Mouse (Mus musculus): ENCODE measurements at regions not wholly inside any gene's neighbourhood (a gene's known extent, or its start where the extent isn't known, plus 50 kb on each side); places are given as distances from the start of the nearest gene placed in this dataset.

GRCm38 (mm10) chr15:42328535-42328934 is 2194.4 kb downstream of the 9330182O14Rik start:
- Histone ChIP-seq H3K9ac (no peak overlapping the region), H3K36me3 (no peaks in the 10 kb centered on the region), H3K4me1 (peaks cover 5% of the 10 kb centered on the region; the same call in 1 of the 2 replicates), H3K9me3 (replicated peaks) (no peaks in the 10 kb centered on the region), H3K4me2 (replicated peaks) (no peak overlapping the region), H3K27ac (no peak overlapping the region), H3K27me3 (no peaks in the 10 kb centered on the region), H3K4me3 (no peak overlapping the region)
- 85% methylated on average over 6 of the region's 6 CpGs for WGBS
- ATAC-seq (ENCODE audit: low FRiP score), result no peak

GRCm38 (mm10) chr15:42329742-42330141 is 2195.6 kb downstream of the 9330182O14Rik start:
- WGBS, result 75% methylated on average over 4 of the region's 4 CpGs
- ATAC-seq (ENCODE audit: low FRiP score), result no peak

GRCm38 (mm10) chr15:42333642-42334041 is 2199.5 kb downstream of the 9330182O14Rik start:
- H3K4me2 ChIP-seq (replicated peaks), result no peak overlapping the region
- H3K36me3 ChIP-seq, result no peaks in the 10 kb centered on the region
- H3K27me3 ChIP-seq, result no peaks in the 10 kb centered on the region
- H3K4me1 ChIP-seq, result no peaks in the 10 kb centered on the region
- WGBS, result 88% methylated on average over 6 of the region's 6 CpGs
- no peak overlapping the region for H3K4me3 ChIP-seq
- no peaks in the 10 kb centered on the region for H3K9me3 ChIP-seq (replicated peaks)
- H3K9ac ChIP-seq, result no peak overlapping the region
- H3K27ac ChIP-seq, result no peak overlapping the region
- ATAC-seq (ENCODE audit: low FRiP score), result no peak

More at GRCm38 (mm10) chr15:42329742-42330141, 2195.6 kb downstream of the 9330182O14Rik start:
- no peak overlapping the region for H3K4me2 ChIP-seq (replicated peaks)
- no peaks in the 10 kb centered on the region for H3K27me3 ChIP-seq
- no peak overlapping the region for H3K9ac ChIP-seq
- H3K27ac ChIP-seq, result no peak overlapping the region
- H3K4me1 ChIP-seq, result peaks cover 5% of the 10 kb centered on the region; the same call in 1 of the 2 replicates
- no peak overlapping the region for H3K4me3 ChIP-seq
- no peaks in the 10 kb centered on the region for H3K36me3 ChIP-seq
- no peaks in the 10 kb centered on the region for H3K9me3 ChIP-seq (replicated peaks)

GRCm38 (mm10) chr15:42346131-42346530 is 2212.0 kb downstream of the 9330182O14Rik start:
- Histone ChIP-seq H3K36me3 (no peaks in the 10 kb centered on the region), H3K9me3 (replicated peaks) (no peaks in the 10 kb centered on the region), H3K27me3 (no peaks in the 10 kb centered on the region), H3K9ac (no peak overlapping the region), H3K4me3 (no peak overlapping the region), H3K27ac (no peak overlapping the region), H3K4me1 (no peaks in the 10 kb centered on the region), H3K4me2 (replicated peaks) (no peak overlapping the region)
- ATAC-seq (ENCODE audit: low FRiP score), result no peak
- WGBS, result 92% methylated on average over 3 of the region's 3 CpGs

GRCm38 (mm10) chr15:42361871-42362270 is 2227.7 kb downstream of the 9330182O14Rik start:
- no peaks in the 10 kb centered on the region for H3K9me3 ChIP-seq (replicated peaks)
- no peak for ATAC-seq (ENCODE audit: low FRiP score)
- H3K9ac ChIP-seq, result no peak overlapping the region
- H3K36me3 ChIP-seq, result no peaks in the 10 kb centered on the region
- no peaks in the 10 kb centered on the region for H3K4me1 ChIP-seq
- H3K4me3 ChIP-seq, result no peak overlapping the region
- no peaks in the 10 kb centered on the region for H3K27me3 ChIP-seq
- H3K27ac ChIP-seq, result no peak overlapping the region
- H3K4me2 ChIP-seq (replicated peaks), result no peak overlapping the region

- ATAC-seq (ENCODE audit: low FRiP score), result no peak
- H3K4me2 ChIP-seq (replicated peaks), result no peak overlapping the region
- H3K36me3 ChIP-seq, result no peaks in the 10 kb centered on the region
- no peaks in the 10 kb centered on the region for H3K9me3 ChIP-seq (replicated peaks)
- no peaks in the 10 kb centered on the region for H3K27me3 ChIP-seq
- 88% methylated on average over 1 of the region's 1 CpGs for WGBS
- no peak overlapping the region for H3K9ac ChIP-seq
- no peak overlapping the region for H3K4me3 ChIP-seq
- no peak overlapping the region for H3K27ac ChIP-seq
- H3K4me1 ChIP-seq, result no peaks in the 10 kb centered on the region
Measured at GRCm38 (mm10) chr15:42364979-42365378, 2230.8 kb downstream of the 9330182O14Rik start.

GRCm38 (mm10) chr15:42366796-42367195 is 2232.6 kb downstream of the 9330182O14Rik start:
- Histone ChIP-seq H3K27me3 (no peaks in the 10 kb centered on the region), H3K9ac (no peak overlapping the region), H3K9me3 (replicated peaks) (no peaks in the 10 kb centered on the region), H3K27ac (no peak overlapping the region), H3K4me3 (no peak overlapping the region), H3K4me1 (no peaks in the 10 kb centered on the region), H3K36me3 (no peaks in the 10 kb centered on the region), H3K4me2 (replicated peaks) (no peak overlapping the region)
- no peak for ATAC-seq (ENCODE audit: low FRiP score)
- 49% methylated on average over 3 of the region's 3 CpGs for WGBS

- H3K4me3 ChIP-seq, result no peak overlapping the region
- no peak overlapping the region for H3K9ac ChIP-seq
- no peaks in the 10 kb centered on the region for H3K27me3 ChIP-seq
- H3K4me2 ChIP-seq (replicated peaks), result no peak overlapping the region
- H3K4me1 ChIP-seq, result no peaks in the 10 kb centered on the region
- H3K27ac ChIP-seq, result no peak overlapping the region
- no peaks in the 10 kb centered on the region for H3K9me3 ChIP-seq (replicated peaks)
- ATAC-seq (ENCODE audit: low FRiP score), result no peak
- no peaks in the 10 kb centered on the region for H3K36me3 ChIP-seq
Measured at GRCm38 (mm10) chr15:42369603-42370002, 2235.4 kb downstream of the 9330182O14Rik start.

- no peak for ATAC-seq (ENCODE audit: low FRiP score)
- WGBS, result 90% methylated on average over 1 of the region's 1 CpGs
- no peak overlapping the region for H3K4me2 ChIP-seq (replicated peaks)
Measured at GRCm38 (mm10) chr15:42370044-42370443, 2235.9 kb downstream of the 9330182O14Rik start.

GRCm38 (mm10) chr15:42372704-42373286 is 2238.6 kb downstream of the 9330182O14Rik start:
- no peak overlapping the region for H3K4me3 ChIP-seq
- H3K36me3 ChIP-seq, result no peaks in the 10 kb centered on the region
- no peak overlapping the region for H3K27ac ChIP-seq
- H3K4me2 ChIP-seq (replicated peaks), result no peak overlapping the region
- no peak overlapping the region for H3K9ac ChIP-seq
- no peaks in the 10 kb centered on the region for H3K4me1 ChIP-seq
- no peak for ATAC-seq (ENCODE audit: low FRiP score)
- no peaks in the 10 kb centered on the region for H3K9me3 ChIP-seq (replicated peaks)
- WGBS, result 88% methylated on average over 2 of the region's 2 CpGs
- H3K27me3 ChIP-seq, result no peaks in the 10 kb centered on the region

More at GRCm38 (mm10) chr15:42370044-42370443, 2235.9 kb downstream of the 9330182O14Rik start:
- H3K9me3 ChIP-seq (replicated peaks), result no peaks in the 10 kb centered on the region
- no peak overlapping the region for H3K9ac ChIP-seq
- no peak overlapping the region for H3K27ac ChIP-seq
- H3K4me3 ChIP-seq, result no peak overlapping the region
- H3K27me3 ChIP-seq, result no peaks in the 10 kb centered on the region
- no peaks in the 10 kb centered on the region for H3K36me3 ChIP-seq
- H3K4me1 ChIP-seq, result no peaks in the 10 kb centered on the region

All from hindbrain, embryonic 12.5 days (tissue).